Mouse (Mus musculus): ENCODE measurements around the gene Lclat1. TPM values are rescaled to one million over a fixed set of nuclear protein-coding genes. Genes with fewer than 3 reads are reported as not detected.

Lclat1 gene
- polyA plus RNA-seq, 1 experiment from 2014 or later: 38.3 TPM

- peak; percentile 46; the same call in 1 of the 2 replicates for ATAC-seq (replicated peaks; ENCODE audit: insufficient number of reproducible peaks, low FRiP score, low TSS enrichment)
- Histone ChIP-seq H3K36me3 (ENCODE audit: control insufficient read depth, insufficient read depth, low read length) (no peaks in the 10 kb centered on the region), H3K9me3 (replicated peaks; ENCODE audit: control insufficient read depth, low read length) (no peaks in the 10 kb centered on the region), H3K4me3 (ENCODE audit: low read depth, low read length) (no peak overlapping the region), H3K27me3 (ENCODE audit: control insufficient read depth, insufficient read depth, low read length) (no peaks in the 10 kb centered on the region), H3K4me2 (no peak overlapping the region), H3K4me1 (ENCODE audit: control insufficient read depth, insufficient read depth, low read length) (peaks cover 13% of the 10 kb centered on the region; the same call in 1 of the 2 replicates), H3K27ac (ENCODE audit: low read depth, low read length) (peak overlapping the region; percentile 65), H3K9ac (ENCODE audit: low read depth, low read length) (no peak overlapping the region)
- 61% methylated on average over 15 of the region's 15 CpGs for WGBS (ENCODE audit: insufficient replicate concordance)
Measured at GRCm38 (mm10) chr17:73203642-73204332, 96.0 kb downstream of the Lclat1 start.

GRCm38 (mm10) chr17:73210960-73211531 lies 103.3 kb downstream of the Lclat1 start:
- Histone ChIP-seq H3K4me3 (ENCODE audit: low read depth, low read length) (no peak overlapping the region), H3K36me3 (ENCODE audit: control insufficient read depth, insufficient read depth, low read length) (no peaks in the 10 kb centered on the region), H3K4me1 (ENCODE audit: control insufficient read depth, insufficient read depth, low read length) (0 out of 2 replicates have a peak, but pooled peaks cover 3% of the 10 kb centered on the region), H3K4me2 (no peak overlapping the region), H3K9me3 (replicated peaks; ENCODE audit: control insufficient read depth, low read length) (no peaks in the 10 kb centered on the region), H3K27me3 (ENCODE audit: control insufficient read depth, insufficient read depth, low read length) (no peaks in the 10 kb centered on the region), H3K9ac (ENCODE audit: low read depth, low read length) (no peak overlapping the region), H3K27ac (ENCODE audit: low read depth, low read length) (no peak overlapping the region)
- WGBS (ENCODE audit: insufficient replicate concordance): 83% methylated on average over 5 of the region's 5 CpGs
- no peak for ATAC-seq (replicated peaks; ENCODE audit: insufficient number of reproducible peaks, low FRiP score, low TSS enrichment)

- no peak for ATAC-seq (replicated peaks; ENCODE audit: insufficient number of reproducible peaks, low FRiP score, low TSS enrichment)
- Histone ChIP-seq H3K4me3 (ENCODE audit: low read depth, low read length) (no peak overlapping the region), H3K27me3 (ENCODE audit: control insufficient read depth, insufficient read depth, low read length) (no peaks in the 10 kb centered on the region), H3K4me1 (ENCODE audit: control insufficient read depth, insufficient read depth, low read length) (0 out of 2 replicates have a peak, but pooled peaks cover 3% of the 10 kb centered on the region), H3K9me3 (replicated peaks; ENCODE audit: control insufficient read depth, low read length) (no peaks in the 10 kb centered on the region), H3K9ac (ENCODE audit: low read depth, low read length) (no peak overlapping the region), H3K4me2 (no peak overlapping the region), H3K27ac (ENCODE audit: low read depth, low read length) (no peak overlapping the region), H3K36me3 (ENCODE audit: control insufficient read depth, insufficient read depth, low read length) (no peaks in the 10 kb centered on the region)
- WGBS (ENCODE audit: insufficient replicate concordance): 65% methylated on average over 3 of the region's 3 CpGs
Measured at GRCm38 (mm10) chr17:73212754-73213153, 105.0 kb downstream of the Lclat1 start.

- Histone ChIP-seq H3K27ac (ENCODE audit: low read depth, low read length) (no peak overlapping the region), H3K4me3 (ENCODE audit: low read depth, low read length) (no peak overlapping the region), H3K4me1 (ENCODE audit: control insufficient read depth, insufficient read depth, low read length) (0 out of 2 replicates have a peak, but pooled peaks cover 3% of the 10 kb centered on the region), H3K36me3 (ENCODE audit: control insufficient read depth, insufficient read depth, low read length) (no peaks in the 10 kb centered on the region), H3K9me3 (replicated peaks; ENCODE audit: control insufficient read depth, low read length) (no peaks in the 10 kb centered on the region), H3K9ac (ENCODE audit: low read depth, low read length) (no peak overlapping the region), H3K27me3 (ENCODE audit: control insufficient read depth, insufficient read depth, low read length) (no peaks in the 10 kb centered on the region), H3K4me2 (no peak overlapping the region)
- no peak for ATAC-seq (replicated peaks; ENCODE audit: insufficient number of reproducible peaks, low FRiP score, low TSS enrichment)
- 25% methylated on average over 1 of the region's 1 CpGs for WGBS (ENCODE audit: insufficient replicate concordance)
Measured at GRCm38 (mm10) chr17:73213187-73213586, 105.4 kb downstream of the Lclat1 start.

- H3K4me1 ChIP-seq (ENCODE audit: control insufficient read depth, insufficient read depth, low read length): 0 out of 2 replicates have a peak, but pooled peaks cover 3% of the 10 kb centered on the region
- no peaks in the 10 kb centered on the region for H3K27me3 ChIP-seq (ENCODE audit: control insufficient read depth, insufficient read depth, low read length)
- H3K4me3 ChIP-seq (ENCODE audit: low read depth, low read length): no peak overlapping the region
- no peak overlapping the region for H3K9ac ChIP-seq (ENCODE audit: low read depth, low read length)
- no peak for ATAC-seq (replicated peaks; ENCODE audit: insufficient number of reproducible peaks, low FRiP score, low TSS enrichment)
- no peak overlapping the region for H3K27ac ChIP-seq (ENCODE audit: low read depth, low read length)
- no peaks in the 10 kb centered on the region for H3K36me3 ChIP-seq (ENCODE audit: control insufficient read depth, insufficient read depth, low read length)
- H3K4me2 ChIP-seq: no peak overlapping the region
- WGBS (ENCODE audit: insufficient replicate concordance): 67% methylated on average over 2 of the region's 2 CpGs
- H3K9me3 ChIP-seq (replicated peaks; ENCODE audit: control insufficient read depth, low read length): no peaks in the 10 kb centered on the region
Measured at GRCm38 (mm10) chr17:73213677-73214076, 105.9 kb downstream of the Lclat1 start.

GRCm38 (mm10) chr17:73217274-73217673 lies 109.5 kb downstream of the Lclat1 start:
- H3K4me2 ChIP-seq: no peak overlapping the region
- no peak for ATAC-seq (replicated peaks; ENCODE audit: insufficient number of reproducible peaks, low FRiP score, low TSS enrichment)
- H3K27ac ChIP-seq (ENCODE audit: low read depth, low read length): no peak overlapping the region
- no peak overlapping the region for H3K4me3 ChIP-seq (ENCODE audit: low read depth, low read length)
- H3K4me1 ChIP-seq (ENCODE audit: control insufficient read depth, insufficient read depth, low read length): peaks cover 15% of the 10 kb centered on the region
- H3K9me3 ChIP-seq (replicated peaks; ENCODE audit: control insufficient read depth, low read length): no peaks in the 10 kb centered on the region
- 90% methylated on average over 3 of the region's 3 CpGs for WGBS (ENCODE audit: insufficient replicate concordance)
- H3K27me3 ChIP-seq (ENCODE audit: control insufficient read depth, insufficient read depth, low read length): no peaks in the 10 kb centered on the region
- H3K9ac ChIP-seq (ENCODE audit: low read depth, low read length): no peak overlapping the region
- no peaks in the 10 kb centered on the region for H3K36me3 ChIP-seq (ENCODE audit: control insufficient read depth, insufficient read depth, low read length)

GRCm38 (mm10) chr17:73220746-73221145 lies 113.0 kb downstream of the Lclat1 start:
- Histone ChIP-seq H3K36me3 (ENCODE audit: control insufficient read depth, insufficient read depth, low read length) (no peaks in the 10 kb centered on the region), H3K4me1 (ENCODE audit: control insufficient read depth, insufficient read depth, low read length) (peaks cover 28% of the 10 kb centered on the region), H3K4me3 (ENCODE audit: low read depth, low read length) (no peak overlapping the region), H3K27ac (ENCODE audit: low read depth, low read length) (peak overlapping the region; percentile 59; the same call in 1 of the 2 replicates), H3K4me2 (no peak overlapping the region), H3K9ac (ENCODE audit: low read depth, low read length) (no peak overlapping the region), H3K27me3 (ENCODE audit: control insufficient read depth, insufficient read depth, low read length) (no peaks in the 10 kb centered on the region), H3K9me3 (replicated peaks; ENCODE audit: control insufficient read depth, low read length) (no peaks in the 10 kb centered on the region)
- no peak for ATAC-seq (replicated peaks; ENCODE audit: insufficient number of reproducible peaks, low FRiP score, low TSS enrichment)
- WGBS (ENCODE audit: insufficient replicate concordance): 43% methylated on average over 7 of the region's 7 CpGs

GRCm38 (mm10) chr17:73222077-73222476 lies 114.3 kb downstream of the Lclat1 start:
- H3K4me1 ChIP-seq (ENCODE audit: control insufficient read depth, insufficient read depth, low read length): peaks cover 36% of the 10 kb centered on the region

More at GRCm38 (mm10) chr17:73222077-73222476, 114.3 kb downstream of the Lclat1 start:
- Histone ChIP-seq H3K27me3 (ENCODE audit: control insufficient read depth, insufficient read depth, low read length) (no peaks in the 10 kb centered on the region), H3K27ac (ENCODE audit: low read depth, low read length) (0 out of 2 replicates have a peak overlapping the region, but pooled peaks have one; percentile 0), H3K9me3 (replicated peaks; ENCODE audit: control insufficient read depth, low read length) (no peaks in the 10 kb centered on the region), H3K36me3 (ENCODE audit: control insufficient read depth, insufficient read depth, low read length) (no peaks in the 10 kb centered on the region), H3K4me2 (no peak overlapping the region), H3K9ac (ENCODE audit: low read depth, low read length) (no peak overlapping the region), H3K4me3 (ENCODE audit: low read depth, low read length) (no peak overlapping the region)
- no peak for ATAC-seq (replicated peaks; ENCODE audit: insufficient number of reproducible peaks, low FRiP score, low TSS enrichment)
- WGBS (ENCODE audit: insufficient replicate concordance): 38% methylated on average over 7 of the region's 7 CpGs
